Mouse (Mus musculus): ENCODE data around the gene Rfx4. TPM values are rescaled to one million over a fixed set of nuclear protein-coding genes. Genes with fewer than 3 reads are reported as not detected.

The Rfx4 gene
- polyA plus RNA-seq (2015; fragmentation: Nextera tagmentation; extraction: Ambion mirVana), result 0.14 and 0.17 TPM in 2 replicates

DNA sequence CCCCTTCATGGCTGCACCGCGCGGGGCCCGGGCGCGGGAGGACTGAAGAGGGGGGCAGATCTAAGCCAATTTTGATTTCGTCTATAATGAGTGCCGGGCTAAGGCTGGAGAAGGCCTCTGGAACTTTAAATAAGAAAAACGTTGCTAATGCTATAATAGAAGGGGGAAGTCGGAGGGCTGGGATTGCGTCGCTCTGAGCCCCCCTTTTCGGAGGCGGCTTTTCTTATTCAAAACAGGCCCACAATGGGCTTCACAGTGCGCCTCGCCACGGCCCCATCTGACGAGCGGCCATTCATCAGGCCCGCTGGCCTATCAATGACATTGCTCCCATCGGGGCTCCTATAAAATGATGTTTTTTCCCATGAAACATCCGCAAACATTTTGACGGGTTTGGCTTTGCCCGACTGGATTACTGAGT lies at the start of gene Rfx4:
Gene Rfx4, plus strand, starts transcription at position 277 of the 418 bp plus-strand sequence.
- no peak within 1 kb of the TSS for H3K27ac ChIP-seq
- WGBS, result under 1% methylated on average over 24 of the region's 24 CpGs

GRCm38 (mm10) chr10:84706543-84706942 lies 49.3 kb upstream of the Rfx4 start:
- H3K36me3 ChIP-seq, result peaks cover 20% of the 10 kb centered on the region
- H3K4me1 ChIP-seq, result peaks cover 17% of the 10 kb centered on the region
- H3K27ac ChIP-seq, result no peak overlapping the region
- no peak for ATAC-seq (replicated peaks; ENCODE audit: low FRiP score)
- no peak overlapping the region for H3K4me2 ChIP-seq
- no peaks in the 10 kb centered on the region for H3K9me3 ChIP-seq (replicated peaks)
- 45% methylated on average over 8 of the region's 8 CpGs for WGBS
- no peak overlapping the region for H3K9ac ChIP-seq
- H3K4me3 ChIP-seq (replicated peaks), result no peak overlapping the region
- no peaks in the 10 kb centered on the region for H3K27me3 ChIP-seq

More for the DNA sequence above, at the start of gene Rfx4:
- no peak for ATAC-seq (replicated peaks; ENCODE audit: low FRiP score)
- Histone ChIP-seq H3K9me3 (replicated peaks) (no peaks in the 10 kb centered on the region), H3K27me3 (peaks cover 98% of the 10 kb centered on the region), H3K4me2 (peak within 1 kb of the TSS; percentile 64), H3K9ac (no peak within 1 kb of the TSS), H3K4me3 (replicated peaks) (peak within 1 kb of the TSS; percentile 36), H3K36me3 (no peaks in the 10 kb centered on the region), H3K4me1 (peaks cover 64% of the 10 kb centered on the region)

DNA sequence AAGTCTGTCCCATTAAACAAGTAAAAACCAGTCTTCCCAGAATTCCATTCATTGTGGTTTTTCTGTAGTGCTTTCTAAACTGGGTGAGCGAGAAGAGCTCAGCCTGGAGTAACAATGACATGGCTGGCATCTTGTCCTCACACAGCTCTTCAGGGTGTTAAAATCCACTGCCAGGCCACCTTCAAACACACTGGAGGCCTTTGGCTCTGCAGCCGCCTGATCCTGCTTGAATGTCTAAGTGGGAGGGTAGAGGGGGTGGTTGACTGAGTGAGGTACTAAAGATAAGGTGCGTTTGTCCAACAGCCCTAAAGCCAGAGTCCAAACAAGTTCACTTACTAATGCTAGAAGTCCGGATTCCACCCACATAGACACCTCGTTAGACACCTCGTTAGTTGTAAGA lies 48.6 kb upstream of the Rfx4 start:
- no peak overlapping the region for H3K9ac ChIP-seq
- H3K4me1 ChIP-seq, result peaks cover 20% of the 10 kb centered on the region
- H3K27me3 ChIP-seq, result no peaks in the 10 kb centered on the region
- no peak for ATAC-seq (replicated peaks; ENCODE audit: low FRiP score)
- no peak overlapping the region for H3K27ac ChIP-seq
- peaks cover 13% of the 10 kb centered on the region for H3K36me3 ChIP-seq
- no peak overlapping the region for H3K4me2 ChIP-seq
- H3K4me3 ChIP-seq (replicated peaks), result no peak overlapping the region
- WGBS, result 40% methylated on average over 6 of the region's 6 CpGs
- H3K9me3 ChIP-seq (replicated peaks), result no peaks in the 10 kb centered on the region

- Histone ChIP-seq H3K27ac (no peak overlapping the region), H3K9me3 (replicated peaks) (no peaks in the 10 kb centered on the region), H3K4me3 (replicated peaks) (no peak overlapping the region), H3K4me2 (no peak overlapping the region), H3K4me1 (peaks cover 27% of the 10 kb centered on the region), H3K27me3 (no peaks in the 10 kb centered on the region), H3K36me3 (peaks cover 10% of the 10 kb centered on the region), H3K9ac (no peak overlapping the region)
- WGBS, result 39% methylated on average over 14 of the region's 14 CpGs
- no peak for ATAC-seq (replicated peaks; ENCODE audit: low FRiP score)
Observed at GRCm38 (mm10) chr10:84707752-84708530, 47.9 kb upstream of the Rfx4 start.

DNA sequence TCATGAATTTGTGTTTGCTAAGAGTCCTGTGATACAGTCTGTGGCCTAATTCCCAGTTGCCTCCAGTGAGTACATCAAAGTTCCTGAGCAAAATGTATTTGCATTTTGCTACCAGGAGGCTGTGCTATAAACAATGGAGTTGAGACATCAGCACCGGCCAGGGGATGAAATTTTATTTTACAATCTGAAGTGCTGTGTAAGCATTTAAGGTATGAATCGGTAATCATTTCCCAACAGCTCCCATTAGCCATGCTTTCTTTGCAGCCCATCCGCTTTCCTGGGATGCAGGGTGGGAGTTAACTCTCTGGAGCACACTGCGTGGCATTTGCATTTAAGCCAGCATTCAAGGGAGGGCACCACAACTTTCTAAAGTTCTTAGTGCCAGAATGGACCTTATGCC lies 45.7 kb upstream of the Rfx4 start:
- Histone ChIP-seq H3K36me3 (peaks cover 18% of the 10 kb centered on the region), H3K9me3 (replicated peaks) (no peaks in the 10 kb centered on the region), H3K4me1 (peaks cover 36% of the 10 kb centered on the region), H3K4me3 (replicated peaks) (no peak overlapping the region), H3K9ac (no peak overlapping the region), H3K27ac (peak overlapping the region; percentile 11; the same call in 1 of the 2 replicates), H3K4me2 (no peak overlapping the region), H3K27me3 (no peaks in the 10 kb centered on the region)
- no peak for ATAC-seq (replicated peaks; ENCODE audit: low FRiP score)
- 36% methylated on average over 4 of the region's 4 CpGs for WGBS

DNA sequence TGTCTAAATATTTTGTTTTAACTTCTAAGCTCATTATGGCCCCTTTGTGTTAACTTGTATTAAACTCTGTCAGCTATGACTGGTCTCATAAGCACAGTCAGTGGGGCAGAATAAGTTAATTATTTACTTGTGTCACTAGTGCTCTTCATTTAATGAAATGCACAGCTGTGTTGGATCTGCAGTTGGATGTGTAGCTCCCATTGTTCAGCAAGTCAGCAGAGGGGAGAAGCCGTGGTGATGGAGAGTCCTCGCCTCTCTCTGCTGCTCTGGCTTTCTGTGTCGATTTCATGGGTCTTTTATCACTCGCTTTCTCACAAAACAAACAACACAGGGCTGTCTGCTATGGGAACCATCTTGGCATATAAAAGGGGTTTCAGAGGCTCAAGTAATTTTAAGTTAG lies 45.0 kb upstream of the Rfx4 start:
- Histone ChIP-seq H3K27ac (peak overlapping the region; percentile 69), H3K4me1 (peaks cover 36% of the 10 kb centered on the region), H3K36me3 (peaks cover 25% of the 10 kb centered on the region), H3K4me3 (replicated peaks) (no peak overlapping the region), H3K9ac (no peak overlapping the region), H3K27me3 (no peaks in the 10 kb centered on the region), H3K9me3 (replicated peaks) (no peaks in the 10 kb centered on the region), H3K4me2 (no peak overlapping the region)
- ATAC-seq (replicated peaks; ENCODE audit: low FRiP score), result peak; percentile 79
- WGBS, result 30% methylated on average over 4 of the region's 4 CpGs

DNA sequence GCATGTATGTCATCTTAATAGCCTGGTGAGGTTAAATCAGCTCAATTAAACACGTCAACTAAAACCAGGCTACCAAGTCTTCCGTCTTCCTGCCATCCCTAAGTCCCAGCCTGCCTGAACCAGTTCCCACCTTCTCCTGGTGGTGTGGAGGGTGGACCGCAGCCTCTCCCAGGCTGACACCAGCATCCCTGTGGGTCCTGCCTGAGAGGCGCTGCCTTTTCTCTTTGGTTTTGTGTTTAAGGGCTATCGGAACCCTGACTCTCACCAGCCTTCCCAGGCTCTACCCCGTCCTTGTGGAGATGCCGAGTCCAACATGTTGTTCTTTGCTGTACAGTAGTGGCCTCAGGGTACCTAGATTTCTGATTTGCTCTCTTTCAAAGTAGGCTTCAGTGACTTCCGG lies 44.4 kb upstream of the Rfx4 start:
- WGBS, result 74% methylated on average over 8 of the region's 8 CpGs
- H3K36me3 ChIP-seq, result peaks cover 31% of the 10 kb centered on the region
- H3K4me3 ChIP-seq (replicated peaks), result no peak overlapping the region
- peaks cover 36% of the 10 kb centered on the region for H3K4me1 ChIP-seq
- H3K9ac ChIP-seq, result no peak overlapping the region
- H3K27me3 ChIP-seq, result no peaks in the 10 kb centered on the region
- no peaks in the 10 kb centered on the region for H3K9me3 ChIP-seq (replicated peaks)
- peak overlapping the region; percentile 69 for H3K27ac ChIP-seq
- ATAC-seq (replicated peaks; ENCODE audit: low FRiP score), result no peak
- H3K4me2 ChIP-seq, result no peak overlapping the region

- 77% methylated on average over 5 of the region's 5 CpGs for WGBS
- Histone ChIP-seq H3K9me3 (replicated peaks) (no peaks in the 10 kb centered on the region), H3K27me3 (no peaks in the 10 kb centered on the region), H3K4me1 (peaks cover 36% of the 10 kb centered on the region), H3K4me3 (replicated peaks) (no peak overlapping the region), H3K36me3 (peaks cover 36% of the 10 kb centered on the region), H3K27ac (peak overlapping the region; percentile 69; the same call in 1 of the 2 replicates), H3K4me2 (no peak overlapping the region), H3K9ac (no peak overlapping the region)
- no peak for ATAC-seq (replicated peaks; ENCODE audit: low FRiP score)
Observed at GRCm38 (mm10) chr10:84711940-84712339, 43.9 kb upstream of the Rfx4 start.

DNA sequence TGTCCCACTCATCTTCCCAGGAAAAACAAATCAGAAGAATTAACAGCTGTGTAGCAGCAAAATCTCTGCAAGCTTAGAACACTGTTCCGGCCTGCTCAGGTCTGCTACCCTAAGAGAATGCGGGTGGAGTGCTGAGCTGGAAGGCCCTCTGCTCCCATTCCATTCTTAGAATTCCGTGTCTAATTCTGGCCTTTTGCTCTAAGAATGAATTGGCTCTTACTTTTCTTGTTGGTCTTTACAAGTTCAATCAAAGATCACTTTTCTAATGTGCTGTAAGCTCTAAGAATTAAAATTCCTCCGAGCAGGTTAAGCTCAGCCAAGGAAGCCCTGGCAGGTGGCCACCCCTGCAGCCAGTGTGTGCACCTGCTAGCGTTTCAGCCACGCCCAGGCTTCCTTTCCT lies 43.3 kb upstream of the Rfx4 start:
- ATAC-seq (replicated peaks; ENCODE audit: low FRiP score), result no peak
- Histone ChIP-seq H3K4me3 (replicated peaks) (no peak overlapping the region), H3K9me3 (replicated peaks) (no peaks in the 10 kb centered on the region), H3K4me1 (peaks cover 31% of the 10 kb centered on the region), H3K36me3 (peaks cover 40% of the 10 kb centered on the region), H3K27me3 (no peaks in the 10 kb centered on the region), H3K4me2 (no peak overlapping the region), H3K27ac (peak overlapping the region; percentile 42; the same call in 1 of the 2 replicates), H3K9ac (no peak overlapping the region)
- WGBS, result 83% methylated on average over 6 of the region's 6 CpGs

GRCm38 (mm10) chr10:84713043-84713442 lies 42.8 kb upstream of the Rfx4 start:
- no peaks in the 10 kb centered on the region for H3K27me3 ChIP-seq
- H3K4me2 ChIP-seq, result no peak overlapping the region
- H3K9me3 ChIP-seq (replicated peaks), result no peaks in the 10 kb centered on the region
- H3K4me3 ChIP-seq (replicated peaks), result no peak overlapping the region
- no peak for ATAC-seq (replicated peaks; ENCODE audit: low FRiP score)
- H3K9ac ChIP-seq, result no peak overlapping the region
- H3K36me3 ChIP-seq, result peaks cover 42% of the 10 kb centered on the region
- 79% methylated on average over 10 of the region's 10 CpGs for WGBS
- 0 out of 2 replicates have a peak overlapping the region, but pooled peaks have one; percentile 42 for H3K27ac ChIP-seq
- H3K4me1 ChIP-seq, result peaks cover 31% of the 10 kb centered on the region

- ATAC-seq (replicated peaks; ENCODE audit: low FRiP score), result no peak
- H3K4me3 ChIP-seq (replicated peaks), result no peak overlapping the region
- no peak overlapping the region for H3K27ac ChIP-seq
- no peak overlapping the region for H3K4me2 ChIP-seq
- H3K4me1 ChIP-seq, result peaks cover 26% of the 10 kb centered on the region
- no peak overlapping the region for H3K9ac ChIP-seq
- no peaks in the 10 kb centered on the region for H3K27me3 ChIP-seq
- no peaks in the 10 kb centered on the region for H3K9me3 ChIP-seq (replicated peaks)
- 86% methylated on average over 7 of the region's 7 CpGs for WGBS
- H3K36me3 ChIP-seq, result peaks cover 52% of the 10 kb centered on the region
Observed at GRCm38 (mm10) chr10:84715639-84716038, 40.2 kb upstream of the Rfx4 start.

- peaks cover 19% of the 10 kb centered on the region for H3K4me1 ChIP-seq
- ATAC-seq (replicated peaks; ENCODE audit: low FRiP score), result no peak
- peaks cover 62% of the 10 kb centered on the region for H3K36me3 ChIP-seq
- H3K9ac ChIP-seq, result no peak overlapping the region
- H3K4me3 ChIP-seq (replicated peaks), result no peak overlapping the region
- H3K4me2 ChIP-seq, result no peak overlapping the region
- no peaks in the 10 kb centered on the region for H3K9me3 ChIP-seq (replicated peaks)
- H3K27me3 ChIP-seq, result no peaks in the 10 kb centered on the region
- H3K27ac ChIP-seq, result no peak overlapping the region
- 96% methylated on average over 7 of the region's 7 CpGs for WGBS
Observed at GRCm38 (mm10) chr10:84716581-84716980, 39.3 kb upstream of the Rfx4 start.
